Mouse (Mus musculus) thymus, adult 2 months (tissue): ENCODE results near the gene Chit1. TPM values are rescaled to one million over a fixed set of nuclear protein-coding genes. Genes with fewer than 3 reads are reported as not detected.

Experiments used
- DNase-seq: peaks from one replicate; pipeline ENCODE4 v3.0.0; 2021
- H3K27ac ChIP-seq: fragments of 200-500 bp; 2 replicates; pipeline ENCODE4 v1.5.1; 2012; ENCODE audit warnings: low read length, control low read depth; ENCODE audit not compliant: control insufficient read depth, insufficient read depth
- H3K27me3 ChIP-seq: fragments of 200-500 bp; 2 replicates; pipeline ENCODE4 v1.6.1; 2012; ENCODE audit warnings: mild to moderate bottlenecking, low read length, moderate library complexity, mixed read lengths; ENCODE audit not compliant: control insufficient read depth, insufficient read depth
- H3K36me3 ChIP-seq: fragments of 200-500 bp; 2 replicates; pipeline ENCODE4 v1.6.1; 2012; ENCODE audit warnings: mild to moderate bottlenecking, low read length, moderate library complexity; ENCODE audit not compliant: control insufficient read depth, insufficient read depth
- H3K4me1 ChIP-seq: fragments of 200-500 bp; replicated peaks from 2 replicates; pipeline ENCODE4 v1.6.1; 2012; ENCODE audit warnings: low read length; ENCODE audit not compliant: control insufficient read depth, insufficient read depth
- H3K4me3 ChIP-seq: fragments of 200-500 bp; 2 replicates; pipeline ENCODE4 v1.5.1; 2012; ENCODE audit warnings: mild to moderate bottlenecking, low read length, control low read depth, moderate library complexity; ENCODE audit not compliant: control insufficient read depth, insufficient read depth
- CTCF ChIP-seq: fragments of 200-500 bp; IDR thresholded peaks from 2 replicates; pipeline ENCODE4 v1.5.1; 2012; ENCODE audit warnings: mild to moderate bottlenecking, control low read depth, low read length, moderate library complexity, borderline replicate concordance; ENCODE audit not compliant: control insufficient read depth, poor library complexity, insufficient read depth; ENCODE audit errors: extremely low read depth
- POLR2A ChIP-seq: fragments of 200-500 bp; IDR thresholded peaks from 2 replicates; pipeline ENCODE4 v1.6.1; 2012; ENCODE audit warnings: mild to moderate bottlenecking, low read length, control low read depth, moderate library complexity; ENCODE audit not compliant: control insufficient read depth, poor library complexity, insufficient read depth; ENCODE audit errors: extremely low read depth
- WGBS: fragments of 180-500 bp; shearing (Covaris S2); methylation state at CpG from one replicate; pipeline ENCODE4 v1.1.7; 2018; 5-methylcytosine and 5-hydroxymethylcytosine counted together
- polyA plus RNA-seq: library from polyadenylated mRNA; depleted of rRNA; stranded (reverse); fragments of >200 nt; gene quantifications from 2 replicates; pipeline ENCODE4 v1.2.3, GENCODE M21; 2012

Gene Chit1
- polyA plus RNA-seq, 1 experiment: 0.78 TPM

DNA sequence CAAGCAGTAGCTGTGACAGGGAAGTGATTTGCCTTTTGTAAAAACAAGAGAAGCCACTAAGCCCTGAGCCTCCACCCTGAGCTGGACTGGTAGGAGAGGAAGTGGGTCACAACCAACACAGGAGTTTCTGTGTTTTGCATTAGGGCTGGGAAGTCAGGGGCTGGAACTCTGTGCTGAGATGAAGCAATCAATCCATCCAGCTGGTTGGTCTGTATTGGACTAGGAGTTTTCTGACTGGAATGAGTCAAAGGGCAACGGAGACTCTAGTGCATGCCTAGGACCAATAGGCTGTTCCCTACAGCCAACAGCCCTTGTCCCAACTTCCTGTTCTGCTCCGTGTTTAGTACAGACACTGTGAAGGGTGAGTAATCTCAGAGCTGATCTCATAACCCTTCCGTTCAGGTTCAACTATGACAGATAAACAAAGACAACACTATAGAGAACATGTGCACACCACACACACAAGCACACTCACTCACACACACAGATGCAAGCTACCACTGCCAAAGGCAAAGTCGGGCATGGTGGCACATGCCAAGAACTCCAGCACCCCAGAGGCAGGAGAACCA, 45.7 kb upstream of the Chit1 start:
- Histone ChIP-seq H3K27me3 (no peaks in the 10 kb centered on the region), H3K4me3 (no peak overlapping the region), H3K27ac (peak overlapping the region; percentile 84), H3K36me3 (no peaks in the 10 kb centered on the region), H3K4me1 (peaks cover 60% of the 10 kb centered on the region)
- 2% methylated on average over 4 of the region's 4 CpGs for WGBS
- TF ChIP-seq POLR2A (0 out of 2 replicates have a peak, but pooled peaks have one; percentile 32), CTCF (no peak)
- peak; percentile 58 for DNase-seq

- no peak for DNase-seq
- Histone ChIP-seq H3K36me3 (no peaks in the 10 kb centered on the region), H3K4me3 (no peak overlapping the region), H3K4me1 (peaks cover 72% of the 10 kb centered on the region), H3K27ac (peak overlapping the region; percentile 84), H3K27me3 (no peaks in the 10 kb centered on the region)
- no peak for TF ChIP-seq POLR2A
- TF ChIP-seq CTCF: no peak
- WGBS: 31% methylated on average over 3 of the region's 3 CpGs
These were observed 44.5 kb upstream of the Chit1 start for GRCm38 (mm10) chr1:134066554-134066953.

DNA sequence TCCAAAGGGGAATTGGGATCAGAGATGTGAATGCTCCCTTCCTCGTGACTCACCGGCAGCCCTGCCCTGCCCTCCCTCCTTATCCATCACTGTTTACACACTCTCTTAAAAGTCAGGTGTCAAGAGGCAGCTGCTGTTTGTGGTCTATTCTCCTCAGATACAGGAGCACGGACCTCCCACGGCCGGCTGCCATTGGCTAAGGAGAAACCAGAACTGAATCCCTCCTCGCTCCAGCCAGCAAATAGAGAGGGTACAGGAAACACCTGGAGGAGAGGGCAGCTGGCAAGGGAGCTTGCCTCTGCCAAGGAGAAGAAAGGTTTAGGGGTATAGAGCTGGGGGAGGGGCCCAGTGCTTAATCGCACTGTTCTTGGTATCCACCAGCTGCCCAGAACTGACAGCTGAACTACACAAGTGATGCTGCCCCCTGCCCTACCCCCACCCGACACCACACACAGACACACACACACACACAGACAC, 43.9 kb upstream of the Chit1 start:
- Histone ChIP-seq H3K36me3 (no peaks in the 10 kb centered on the region), H3K4me3 (peak overlapping the region; percentile 7; the same call in 1 of the 2 replicates), H3K27ac (peak overlapping the region; percentile 92), H3K27me3 (no peaks in the 10 kb centered on the region), H3K4me1 (peaks cover 73% of the 10 kb centered on the region)
- peak; percentile 89 for TF ChIP-seq POLR2A
- TF ChIP-seq CTCF: no peak
- peak; percentile 88 for DNase-seq
- under 1% methylated on average over 8 of the region's 8 CpGs for WGBS

DNA sequence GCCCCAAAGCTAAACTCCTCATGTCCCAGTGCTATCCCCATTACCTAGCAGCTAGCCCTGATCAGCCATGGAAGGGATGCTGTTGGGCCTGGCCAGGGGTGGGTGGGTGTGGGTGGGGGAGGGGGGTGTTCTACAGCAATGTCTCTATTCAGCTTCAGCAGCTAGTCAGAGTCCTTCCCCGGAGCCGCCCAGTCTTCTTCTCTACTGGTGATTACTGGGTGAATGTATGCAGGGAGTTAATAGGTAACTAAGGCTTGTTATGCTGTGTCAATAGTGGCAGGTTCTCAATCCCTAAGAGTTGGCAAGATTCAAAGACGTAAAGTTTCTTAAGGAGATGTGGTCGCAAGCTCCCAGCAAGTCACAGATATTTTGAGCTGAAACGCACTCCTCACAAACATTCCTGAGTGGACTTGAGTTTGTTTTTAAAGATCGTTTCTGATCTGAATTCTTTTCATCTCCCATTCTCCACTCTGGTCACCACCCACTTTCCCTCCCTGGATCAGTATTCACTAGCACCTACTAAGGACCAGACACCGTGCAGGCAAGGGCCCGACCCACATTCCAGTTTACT, 40.9 kb upstream of the Chit1 start:
- Histone ChIP-seq H3K27me3 (no peaks in the 10 kb centered on the region), H3K4me1 (peaks cover 84% of the 10 kb centered on the region), H3K27ac (peak overlapping the region; percentile 73), H3K4me3 (no peak overlapping the region), H3K36me3 (peaks cover 12% of the 10 kb centered on the region)
- no peak for DNase-seq
- WGBS: 91% methylated on average over 8 of the region's 8 CpGs
- TF ChIP-seq CTCF: no peak

DNA sequence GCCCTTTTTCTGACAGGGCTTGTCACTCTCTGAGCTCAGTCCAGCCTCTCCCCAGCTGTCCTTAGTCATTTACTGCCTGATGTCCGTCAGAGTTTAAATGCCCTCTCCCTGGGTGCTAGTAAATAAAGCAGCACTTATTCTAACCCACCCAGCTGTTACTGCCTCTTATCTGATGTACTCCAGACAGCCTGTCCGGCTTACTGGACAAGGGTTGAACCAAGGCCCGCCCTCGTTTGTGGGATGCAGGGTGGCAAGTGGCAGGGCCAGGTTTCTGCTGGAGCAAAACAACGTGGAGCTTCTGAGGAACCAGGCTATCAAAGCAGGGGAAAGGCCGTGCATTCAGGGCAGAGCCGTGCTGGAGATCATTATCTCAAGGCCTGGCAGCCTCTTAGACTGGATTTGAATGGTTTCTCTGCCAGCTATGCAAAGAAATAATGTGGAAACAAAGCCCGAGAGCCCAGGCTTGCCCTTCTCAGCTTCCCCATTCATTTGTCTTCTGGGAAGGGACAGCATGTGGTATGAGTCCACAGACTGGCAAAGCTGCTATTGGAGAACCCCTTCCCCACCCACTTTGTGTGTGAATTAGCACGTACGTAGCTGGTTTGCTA, 39.5 kb upstream of the Chit1 start:
- Histone ChIP-seq H3K4me1 (peaks cover 79% of the 10 kb centered on the region), H3K27me3 (no peaks in the 10 kb centered on the region), H3K36me3 (peaks cover 25% of the 10 kb centered on the region), H3K27ac (peak overlapping the region; percentile 73), H3K4me3 (no peak overlapping the region)
- DNase-seq: no peak
- TF ChIP-seq CTCF (no peak), POLR2A (no peak)
- 63% methylated on average over 10 of the region's 10 CpGs for WGBS

DNA sequence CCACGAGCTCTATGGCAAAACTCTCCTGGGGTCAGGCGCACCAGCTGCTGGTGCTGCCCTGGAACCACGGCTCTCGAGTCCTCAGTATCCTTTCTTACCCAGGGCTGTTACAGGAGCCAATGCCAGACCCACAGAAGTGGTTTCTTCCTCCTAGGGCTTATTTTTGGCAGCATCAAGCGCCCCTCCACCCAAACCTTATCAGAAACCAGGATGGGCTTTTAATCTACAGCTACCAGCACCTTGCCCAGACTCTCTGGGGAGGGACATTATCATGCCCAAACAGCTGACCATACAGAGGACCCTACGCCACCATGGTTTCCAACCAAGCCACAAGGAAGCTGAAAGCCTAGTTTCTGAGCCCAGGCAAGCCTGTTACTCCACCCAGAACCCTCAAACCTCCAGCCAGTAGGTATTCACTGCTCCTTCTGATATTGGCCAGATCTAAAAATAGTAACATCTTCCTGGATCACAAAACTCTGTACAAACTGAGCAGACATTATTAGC, 37.9 kb upstream of the Chit1 start:
- no peak for DNase-seq
- H3K36me3 ChIP-seq: peaks cover 38% of the 10 kb centered on the region
- peak overlapping the region; percentile 83 for H3K27ac ChIP-seq
- H3K27me3 ChIP-seq: no peaks in the 10 kb centered on the region
- H3K4me3 ChIP-seq: no peak overlapping the region
- no peak for TF ChIP-seq POLR2A
- no peak for TF ChIP-seq CTCF
- WGBS: 27% methylated on average over 6 of the region's 6 CpGs
- H3K4me1 ChIP-seq: peaks cover 67% of the 10 kb centered on the region

- Histone ChIP-seq H3K4me3 (no peak overlapping the region), H3K27me3 (no peaks in the 10 kb centered on the region), H3K27ac (peak overlapping the region; percentile 55; the same call in 1 of the 2 replicates), H3K36me3 (peaks cover 38% of the 10 kb centered on the region), H3K4me1 (peaks cover 61% of the 10 kb centered on the region)
- DNase-seq: no peak
- TF ChIP-seq CTCF (no peak), POLR2A (no peak)
- 57% methylated on average over 1 of the region's 1 CpGs for WGBS
These were observed 37.4 kb upstream of the Chit1 start for GRCm38 (mm10) chr1:134073658-134074057.
